Mouse (Mus musculus) ES-E14 (cell line): ENCODE measurements around the gene Rptor.

ENCODE experiments used
- HCFC1 ChIP-seq: IDR thresholded peaks from 2 replicates; pipeline ENCODE4 v1.6.1; 2012; ENCODE audit warnings: low read length, inconsistent platforms, borderline replicate concordance; ENCODE audit not compliant: insufficient read depth
- MAFK ChIP-seq: IDR thresholded peaks from 2 replicates; pipeline ENCODE4 v1.6.1; 2014; ENCODE audit warnings: mild to moderate bottlenecking, low read depth, low read length, inconsistent platforms; ENCODE audit not compliant: insufficient read depth
- ZC3H11A ChIP-seq: IDR thresholded peaks from 2 replicates; pipeline ENCODE4 v1.6.1; 2012; ENCODE audit warnings: low read depth, mild to moderate bottlenecking, inconsistent platforms, low read length, borderline replicate concordance
- ZNF384 ChIP-seq: IDR thresholded peaks from 2 replicates; pipeline ENCODE4 v1.6.1; 2012; ENCODE audit warnings: low read depth, low read length, inconsistent platforms

DNA sequence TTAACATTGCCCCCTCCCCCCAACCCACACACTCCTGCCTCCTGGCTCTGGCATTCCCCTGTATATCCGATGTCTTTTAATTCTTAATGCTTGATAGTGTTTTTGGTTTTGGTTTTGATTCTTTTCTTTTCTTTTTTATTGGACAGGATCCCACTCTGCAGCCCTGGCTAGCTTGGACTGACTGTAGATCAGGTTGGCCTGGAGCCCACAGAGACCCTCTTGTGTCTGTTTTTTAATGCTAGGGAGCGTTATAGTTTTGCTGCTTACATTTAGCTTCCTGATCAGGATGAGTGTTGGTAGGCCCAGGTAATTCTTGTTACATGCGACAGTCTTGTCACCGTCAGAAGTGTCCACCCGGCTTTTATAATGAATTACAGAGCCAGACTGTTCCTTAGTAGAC, 27.6 kb downstream of the Rptor start:
- no peak for TF ChIP-seq HCFC1
- no peak for TF ChIP-seq ZC3H11A
- no peak for TF ChIP-seq ZNF384
- no peak for TF ChIP-seq MAFK
